Mouse (Mus musculus) lung, adult 18-20 months (tissue): ENCODE results near the gene Rhov.

Experiments used
- DNase-seq, 2 experiments: peaks; one replicate each; pipeline ENCODE4 v3.0.0; 2022; ENCODE audit warnings: mixed read lengths in 2 of 2

Gene Rhov

DNA sequence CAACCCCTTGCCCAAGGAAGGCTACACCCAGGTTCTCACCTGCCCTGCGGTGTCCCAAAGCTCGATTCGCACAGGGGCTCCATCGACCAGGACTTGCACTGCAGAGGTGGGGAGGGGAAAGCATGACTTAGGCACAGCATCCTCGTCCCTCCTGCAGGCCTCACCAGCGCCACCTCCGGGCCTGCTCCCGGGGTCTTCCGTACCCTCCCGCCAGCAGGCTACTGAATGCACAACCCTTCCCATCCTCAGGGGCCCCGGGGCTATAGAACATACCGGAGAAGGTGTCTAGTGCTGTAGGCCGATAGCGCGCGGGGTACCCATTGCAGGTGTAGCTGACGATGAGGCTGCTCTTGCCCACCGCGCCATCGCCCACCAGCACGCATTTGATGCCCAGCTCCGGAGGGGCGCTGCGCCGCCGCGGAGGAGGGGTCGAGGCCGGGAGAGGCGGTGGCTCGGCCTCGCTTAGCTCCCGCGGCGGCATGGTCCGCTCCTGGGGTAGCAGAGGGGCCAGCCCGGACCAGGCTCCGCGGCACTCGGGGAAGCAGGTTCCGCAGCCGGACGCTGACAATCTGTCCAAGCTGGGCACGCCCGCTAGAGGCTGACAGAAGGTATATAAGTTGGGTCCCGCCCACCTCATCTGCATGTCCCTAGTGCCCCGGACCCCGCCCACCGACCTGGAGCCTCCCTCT is at the start of gene Rhov:
TSS of gene Rhov (minus strand) at position 630 of the 689 bp plus-strand sequence.
- peak; percentile 78 to 85 for DNase-seq

DNA sequence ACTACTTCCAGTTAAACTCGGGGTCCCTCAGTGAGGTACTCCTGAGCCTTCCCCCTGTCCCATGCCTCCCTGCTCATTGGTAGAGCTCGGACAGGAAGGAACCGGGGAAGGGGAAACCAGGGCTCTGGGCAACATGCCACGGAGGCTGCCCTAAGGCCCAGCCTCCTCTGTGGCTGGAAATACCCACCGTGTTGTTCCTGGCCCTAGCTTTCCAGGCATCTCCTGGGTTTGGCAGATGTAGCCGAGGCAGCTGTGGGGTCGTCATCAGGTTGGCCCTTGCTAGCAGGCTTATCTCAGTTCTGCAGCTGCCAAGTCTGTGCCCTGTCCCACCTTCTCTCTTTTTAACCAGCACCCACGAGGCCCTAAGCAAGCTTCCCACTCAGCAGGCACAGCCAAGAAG is 49.5 kb upstream of the Rhov start:
- peak in 1 of 2 experiments; percentile 11 for DNase-seq

DNA sequence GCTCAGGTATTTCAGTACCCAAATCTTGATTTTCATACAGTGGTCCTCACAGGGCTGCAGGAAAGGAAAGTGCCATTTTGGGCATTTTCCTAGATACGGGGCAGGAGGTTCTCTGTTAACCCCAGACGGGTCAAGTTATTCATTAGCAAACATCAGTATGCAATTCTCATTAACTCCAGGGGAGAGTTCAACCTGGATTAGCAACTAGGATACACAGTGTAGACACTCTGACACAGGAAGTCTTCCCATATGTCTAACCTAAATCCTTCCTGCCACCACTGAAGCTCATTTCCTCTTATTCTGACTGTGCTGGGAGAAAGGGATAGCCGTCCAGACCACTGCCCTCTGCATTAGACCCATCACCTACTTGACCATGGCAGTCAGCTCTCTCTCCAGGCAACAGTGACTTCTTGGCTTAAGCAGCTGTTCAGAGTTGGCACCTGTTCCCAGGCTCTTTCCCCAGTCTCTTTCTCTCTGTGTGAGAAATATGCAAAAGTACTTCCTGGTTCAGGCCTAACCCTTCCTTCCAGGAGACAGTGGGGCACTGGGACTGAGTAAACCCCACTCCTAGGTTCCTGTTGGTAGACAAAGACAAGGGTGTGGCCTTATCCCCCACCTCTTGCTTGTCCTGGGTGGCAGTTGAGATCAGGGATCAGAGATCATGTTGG is 47.1 kb upstream of the Rhov start:
- DNase-seq = peak; percentile 42 to 61

DNA sequence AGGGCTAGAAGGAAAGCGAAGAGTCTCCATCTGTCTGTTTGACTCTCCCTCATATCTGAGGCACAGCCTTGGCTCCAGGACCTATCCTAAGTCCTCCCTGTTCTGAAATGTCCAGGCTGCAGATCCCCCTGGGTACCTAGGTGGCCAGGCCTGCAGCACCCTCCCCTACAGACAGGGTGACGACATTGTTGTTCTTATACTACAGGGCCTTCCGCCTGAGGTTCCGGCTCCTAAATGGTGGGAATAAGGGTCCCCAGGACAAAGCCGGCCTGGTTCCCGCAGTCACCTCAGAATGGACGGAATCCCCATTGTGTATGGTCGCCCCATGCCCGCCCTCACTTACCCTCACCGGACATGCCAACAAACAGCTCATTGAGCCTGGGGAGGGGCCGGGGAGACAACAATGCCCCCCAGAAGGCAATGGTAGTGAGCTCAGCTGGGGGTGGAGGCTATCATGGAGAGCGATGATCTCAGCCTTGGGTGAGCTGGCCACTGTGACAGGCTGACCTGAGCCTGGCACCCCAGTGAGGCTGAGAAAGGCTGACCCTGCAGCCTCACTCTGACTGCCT is 43.8 kb upstream of the Rhov start:
- peak in 1 of 2 experiments; percentile 60 for DNase-seq

DNA sequence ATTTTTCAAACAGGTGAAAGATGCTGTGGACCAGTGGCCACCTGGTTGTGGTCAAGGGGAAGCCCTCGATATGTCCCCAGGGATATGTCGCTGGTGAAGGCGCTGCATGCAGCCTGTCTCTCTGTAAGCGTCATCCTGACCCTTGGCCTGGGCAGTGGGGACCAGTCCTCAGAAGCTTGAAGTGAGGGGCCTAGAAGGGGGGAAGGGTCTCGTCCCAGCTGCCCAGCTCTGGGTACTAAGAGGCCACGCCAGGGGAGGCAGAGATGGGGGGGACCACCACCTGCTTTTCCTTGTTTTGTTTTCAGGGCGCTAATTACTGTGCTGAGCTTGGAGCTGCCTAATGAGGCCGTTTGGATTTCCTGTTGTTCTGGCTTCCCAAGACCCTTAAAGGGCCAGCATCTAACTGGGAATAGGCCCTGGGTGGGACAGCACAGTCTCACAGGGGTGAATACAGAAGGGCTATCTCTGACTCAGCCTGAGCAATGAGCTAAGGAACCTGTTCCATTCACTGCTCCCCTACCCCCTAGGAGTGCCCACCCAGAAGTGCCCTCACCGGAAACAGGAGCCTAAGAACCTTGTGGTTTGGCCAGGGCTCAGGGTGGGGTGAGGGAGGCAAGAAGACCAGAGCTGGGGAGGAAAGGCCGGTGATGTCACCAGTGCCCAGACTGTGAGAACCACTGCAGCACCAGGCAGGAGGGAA is 42.9 kb upstream of the Rhov start:
- peak; percentile 43 to 69 for DNase-seq

DNA sequence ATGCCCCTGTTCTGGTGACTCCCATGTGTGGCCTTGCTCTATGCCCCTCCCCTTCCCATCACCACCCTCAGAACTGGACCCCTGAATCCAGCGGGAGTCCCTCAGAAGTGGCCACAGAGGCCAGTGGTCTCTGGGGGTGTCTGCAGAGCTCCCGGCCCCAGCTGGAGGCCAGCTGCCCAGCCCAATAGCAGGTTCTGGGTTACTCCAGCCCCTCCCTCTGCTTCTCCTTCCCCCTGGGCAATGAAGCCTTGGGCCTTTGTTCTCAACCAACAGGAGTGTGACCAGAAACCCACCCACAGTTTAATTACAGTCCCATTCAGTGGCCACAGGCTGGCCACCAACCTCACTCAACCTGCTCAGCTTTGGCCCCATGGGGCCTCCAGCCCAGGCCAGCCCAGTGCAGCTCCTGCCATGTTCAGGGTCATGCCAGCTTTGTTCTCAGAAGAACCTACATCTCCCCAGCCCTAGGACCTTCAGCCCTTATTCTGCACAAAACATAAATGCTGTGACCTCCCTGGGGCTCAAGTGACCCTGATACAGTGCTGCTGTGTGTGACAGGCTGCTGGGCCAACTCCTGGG is 41.4 kb upstream of the Rhov start:
- DNase-seq = no peak

DNA sequence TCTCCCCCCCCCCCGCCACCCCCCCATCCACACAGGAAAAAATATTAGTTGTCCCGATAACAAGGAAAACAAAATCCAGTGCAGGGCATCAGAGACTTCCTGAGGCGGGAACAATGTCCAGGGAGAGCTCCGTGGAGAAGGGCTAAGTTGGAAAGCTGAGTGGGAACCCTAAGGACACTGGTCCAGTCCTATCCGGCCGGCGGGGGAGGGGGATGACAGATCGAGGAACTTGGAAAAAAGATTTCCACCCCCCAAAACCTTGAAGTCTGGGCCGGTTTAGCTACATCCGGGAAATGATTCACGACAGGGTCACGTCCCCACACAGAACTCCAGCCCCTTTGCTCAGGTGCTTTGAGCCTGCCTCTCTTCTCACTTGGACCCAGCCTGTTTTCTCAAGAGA is 40.5 kb upstream of the Rhov start:
- no peak for DNase-seq

DNA sequence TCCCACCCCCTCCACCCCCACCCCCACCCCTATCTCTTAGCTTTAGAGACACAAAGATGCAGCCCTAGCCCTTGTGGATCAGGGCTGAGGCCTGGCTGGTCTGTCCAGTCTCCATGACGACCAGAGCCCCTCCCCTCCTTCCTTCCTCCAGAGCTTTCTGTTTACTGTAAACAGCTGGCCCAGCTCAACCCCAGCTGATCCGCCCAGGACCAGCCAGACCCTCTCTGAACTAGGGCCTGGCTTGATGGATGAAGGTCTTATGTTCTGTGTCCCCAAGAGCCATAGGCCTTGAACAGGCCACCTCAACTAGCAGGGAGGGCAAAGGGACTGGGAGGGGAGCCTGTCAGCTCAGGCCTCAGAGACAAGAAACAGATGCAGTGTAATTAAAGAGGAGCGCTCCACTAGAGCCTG is 33.7 kb upstream of the Rhov start:
- peak; percentile 66 to 83 for DNase-seq

DNA sequence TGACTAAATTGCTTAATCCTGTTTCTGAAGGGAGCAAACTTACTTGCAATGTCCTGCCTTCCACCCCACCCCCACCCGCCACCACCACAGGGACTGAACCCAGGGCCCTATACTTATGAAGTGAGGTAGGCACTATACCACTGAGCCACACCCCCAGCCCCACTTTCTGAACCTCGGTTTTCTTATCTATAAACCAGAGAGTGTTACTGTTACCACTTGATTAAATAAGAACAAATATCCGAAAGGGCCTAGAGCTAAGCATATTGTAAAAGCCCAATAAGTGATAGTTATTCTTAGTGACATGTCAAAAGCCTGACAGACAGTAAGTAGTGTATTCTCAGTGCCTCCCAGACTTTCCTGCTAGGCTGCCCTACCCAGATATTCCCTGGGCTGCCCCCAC is 33.3 kb upstream of the Rhov start:
- DNase-seq = no peak

DNA sequence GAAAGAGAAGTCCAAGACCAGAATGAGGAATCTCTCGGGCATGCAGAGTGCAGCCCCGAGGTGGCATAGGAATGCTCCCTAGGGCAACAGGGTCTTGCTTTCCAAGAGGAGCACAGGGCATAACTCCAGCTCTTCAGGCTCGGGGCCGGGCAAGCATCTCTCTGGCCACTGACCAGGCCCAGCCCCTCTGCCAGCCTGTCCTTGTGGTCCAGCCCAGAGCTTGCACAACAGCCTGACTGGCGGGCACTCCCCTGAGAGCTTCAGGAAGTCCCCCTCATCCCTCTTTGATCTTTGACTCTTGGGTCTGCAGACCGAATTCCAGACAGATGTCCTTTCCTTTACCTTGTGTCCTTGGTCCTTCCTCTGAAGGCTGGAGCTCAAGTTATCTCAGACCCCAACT is 31.8 kb upstream of the Rhov start:
- no peak for DNase-seq

DNA sequence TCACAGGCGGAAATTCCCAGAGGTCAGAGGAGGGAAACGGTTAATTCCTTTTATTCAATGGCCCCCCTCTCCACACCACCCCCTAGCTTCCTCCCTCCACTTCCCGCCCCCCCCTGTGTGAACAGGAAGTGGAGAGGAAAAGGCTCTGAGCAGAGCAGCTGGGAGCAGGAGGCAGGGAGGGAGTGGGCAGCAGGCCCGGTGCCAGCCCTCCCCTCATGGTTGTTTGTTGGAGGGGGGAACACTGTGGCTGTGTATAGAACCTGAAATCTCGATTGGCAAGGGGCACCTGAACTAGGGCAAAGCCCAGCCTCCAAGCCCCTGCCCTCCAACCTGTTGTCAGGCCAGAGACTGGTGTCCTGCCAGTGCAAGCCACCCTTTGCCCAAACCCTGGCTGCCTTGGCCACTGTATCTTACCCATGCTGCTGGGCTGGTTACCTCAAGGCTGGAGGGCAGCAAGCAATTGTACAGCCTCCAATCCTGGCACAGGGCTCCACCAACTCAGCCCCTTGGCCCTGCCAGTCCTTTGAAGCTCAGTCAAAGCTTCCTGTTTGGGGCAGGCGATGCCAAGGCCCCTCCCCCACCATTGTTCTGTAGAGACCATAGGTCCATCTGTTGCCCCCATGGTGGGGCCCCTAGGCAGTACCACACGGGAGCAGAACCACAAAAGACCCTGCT is 29.9 kb upstream of the Rhov start:
- peak; percentile 69 to 77 for DNase-seq

DNA sequence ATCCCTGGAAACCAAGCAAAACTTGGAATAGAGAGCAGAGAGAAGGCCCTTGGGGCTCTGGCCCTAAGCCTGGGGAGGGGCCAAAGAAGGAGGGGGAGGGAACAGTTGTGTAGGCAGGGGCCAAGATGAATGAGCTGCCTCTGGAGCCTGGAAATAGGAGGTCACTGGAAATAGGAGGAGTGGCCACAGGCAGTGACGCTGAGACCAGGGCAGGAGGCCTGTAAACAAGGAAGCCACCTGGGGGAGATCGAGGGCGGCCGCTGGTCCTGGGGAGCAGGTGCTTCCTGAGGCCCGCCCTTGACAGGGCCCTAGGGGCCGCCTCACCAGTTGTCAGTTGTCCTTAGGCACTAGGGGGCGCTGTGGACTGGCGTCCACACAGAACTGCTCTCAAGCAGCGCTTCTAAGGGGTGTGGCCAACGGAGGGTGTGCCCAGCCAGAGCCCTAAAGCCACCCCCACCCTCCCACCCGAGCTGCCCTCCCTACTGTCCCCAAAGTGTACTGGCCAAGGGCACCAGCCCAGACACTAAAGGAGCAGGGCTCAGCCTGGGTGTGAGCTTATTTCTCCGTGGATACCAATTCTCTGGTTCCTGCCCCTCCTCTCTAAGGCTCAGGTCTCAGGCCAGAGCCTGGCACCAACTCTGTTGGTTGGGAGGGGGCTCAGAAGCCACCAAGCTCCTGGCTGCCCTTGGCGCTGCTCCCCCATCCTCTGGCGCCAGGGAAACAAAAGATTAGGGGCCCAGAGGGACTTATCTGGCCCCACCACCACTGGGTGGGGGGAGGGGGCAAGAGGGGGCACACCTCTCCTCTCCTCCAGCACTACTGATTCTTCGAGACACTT is 29.1 kb upstream of the Rhov start:
- DNase-seq = peak; percentile 88 to 93

DNA sequence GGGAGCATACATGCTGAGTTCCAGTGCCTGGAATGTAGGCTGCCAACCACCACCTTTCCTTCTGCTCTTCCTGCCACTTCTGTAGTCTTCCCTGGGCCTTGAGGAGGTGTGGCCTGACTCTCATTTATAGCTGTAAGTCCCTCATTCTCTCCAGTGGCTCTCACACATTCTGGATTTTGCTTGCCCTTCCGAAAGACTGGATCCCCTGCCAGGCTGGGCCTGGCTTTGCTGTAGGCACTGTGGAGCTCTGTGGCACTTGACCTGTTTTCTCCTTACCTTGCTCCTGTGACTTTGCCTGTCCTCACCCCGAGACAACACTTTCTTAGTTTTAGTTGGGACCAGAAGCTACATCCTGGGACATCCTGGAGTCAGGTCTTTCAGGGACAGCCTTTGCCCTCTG is 27.8 kb upstream of the Rhov start:
- no peak for DNase-seq

DNA sequence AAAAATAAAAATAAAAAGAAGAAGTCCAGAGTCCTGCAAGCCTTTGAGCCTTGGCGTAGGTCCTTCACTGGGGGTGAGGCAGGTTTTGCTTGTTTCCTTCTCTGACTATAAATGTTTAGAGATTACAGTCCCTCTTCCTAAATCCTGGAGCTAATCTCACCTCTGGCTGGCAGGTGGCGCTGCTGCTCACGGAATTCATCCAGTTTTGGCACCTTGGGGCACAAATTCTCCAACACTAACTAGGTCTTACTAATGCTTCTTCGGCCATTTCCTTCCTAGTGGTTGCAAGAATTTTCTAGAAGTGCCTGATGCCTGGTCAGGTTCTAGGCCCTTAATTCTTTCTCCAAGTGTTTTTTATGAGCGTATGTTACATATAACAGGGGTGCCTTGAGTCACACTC is 27.3 kb upstream of the Rhov start:
- peak; percentile 68 to 74 for DNase-seq

DNA sequence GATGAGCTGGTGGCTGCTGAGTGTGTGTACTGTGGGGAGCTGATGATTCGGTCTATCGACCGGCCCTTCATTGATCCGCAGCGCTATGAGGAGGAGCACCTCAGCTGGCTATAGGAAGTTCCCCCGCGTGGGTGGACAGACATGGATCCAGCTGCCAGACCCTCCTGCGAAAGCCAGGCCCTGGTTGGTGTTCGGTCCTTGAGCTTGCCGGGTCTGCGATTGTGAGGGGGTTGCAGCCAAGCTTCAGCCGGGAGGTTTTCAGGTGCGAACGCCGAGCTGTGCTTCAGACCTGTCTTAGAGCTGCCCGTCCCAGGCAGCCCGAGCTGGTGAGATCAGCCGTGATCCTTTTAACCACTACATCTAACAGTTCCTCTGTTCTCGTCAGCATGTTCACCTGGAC is 26.4 kb upstream of the Rhov start:
- no peak for DNase-seq

DNA sequence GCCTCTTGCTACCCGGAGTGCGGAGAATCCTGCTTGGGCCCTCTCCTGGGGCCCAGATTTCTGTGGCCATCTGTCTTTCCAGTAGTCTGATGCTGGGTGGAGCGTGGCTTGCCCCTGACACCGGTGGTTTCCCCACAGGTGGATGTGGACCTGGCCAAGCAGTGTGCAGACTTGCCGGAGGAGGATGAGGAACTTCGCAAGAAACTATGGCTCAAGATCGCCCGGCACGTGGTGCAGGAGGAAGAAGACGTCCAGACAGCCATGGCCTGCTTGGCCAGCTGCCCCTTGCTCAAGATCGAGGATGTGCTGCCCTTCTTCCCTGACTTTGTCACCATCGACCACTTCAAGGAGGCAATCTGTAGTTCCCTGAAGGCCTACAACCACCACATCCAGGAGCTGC is 25.7 kb upstream of the Rhov start:
- no peak for DNase-seq

DNA sequence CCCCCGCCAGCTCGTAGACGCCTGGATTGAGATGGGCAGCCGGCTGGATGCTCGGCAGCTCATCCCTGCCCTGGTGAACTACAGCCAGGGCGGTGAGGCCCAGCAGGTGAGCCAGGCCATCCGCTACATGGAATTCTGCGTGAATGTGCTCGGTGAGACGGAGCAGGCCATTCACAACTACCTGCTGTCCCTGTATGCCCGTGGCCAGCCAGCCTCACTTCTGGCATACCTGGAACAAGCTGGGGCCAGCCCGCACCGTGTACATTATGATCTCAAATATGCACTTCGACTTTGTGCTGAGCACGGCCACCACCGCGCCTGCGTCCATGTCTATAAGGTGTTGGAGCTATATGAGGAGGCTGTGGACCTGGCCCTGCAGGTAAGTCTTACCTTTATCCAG is 23.3 kb upstream of the Rhov start:
- no peak for DNase-seq

DNA sequence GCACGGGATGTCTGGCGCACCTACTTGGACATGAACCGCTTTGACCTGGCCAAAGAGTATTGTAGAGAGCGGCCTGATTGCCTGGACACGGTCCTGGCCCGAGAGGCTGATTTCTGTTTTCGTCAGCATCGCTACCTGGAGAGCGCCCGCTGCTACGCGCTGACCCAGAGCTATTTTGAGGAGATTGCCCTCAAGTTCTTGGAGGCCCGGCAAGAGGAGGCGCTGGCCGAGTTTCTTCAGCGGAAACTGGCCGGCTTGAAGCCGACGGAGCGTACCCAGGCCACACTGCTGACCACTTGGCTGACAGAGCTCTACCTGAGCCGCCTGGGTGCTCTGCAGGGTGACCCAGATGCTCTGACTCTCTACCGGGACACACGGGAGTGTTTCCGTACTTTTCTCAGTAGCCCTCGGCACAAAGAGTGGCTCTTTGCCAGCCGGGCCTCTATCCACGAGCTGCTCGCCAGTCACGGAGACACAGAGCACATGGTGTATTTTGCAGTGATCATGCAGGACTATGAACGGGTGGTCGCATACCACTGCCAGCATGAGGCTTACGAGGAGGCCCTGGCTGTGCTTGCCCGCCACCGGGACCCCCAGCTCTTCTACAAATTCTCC is 22.8 kb upstream of the Rhov start:
- DNase-seq = no peak

DNA sequence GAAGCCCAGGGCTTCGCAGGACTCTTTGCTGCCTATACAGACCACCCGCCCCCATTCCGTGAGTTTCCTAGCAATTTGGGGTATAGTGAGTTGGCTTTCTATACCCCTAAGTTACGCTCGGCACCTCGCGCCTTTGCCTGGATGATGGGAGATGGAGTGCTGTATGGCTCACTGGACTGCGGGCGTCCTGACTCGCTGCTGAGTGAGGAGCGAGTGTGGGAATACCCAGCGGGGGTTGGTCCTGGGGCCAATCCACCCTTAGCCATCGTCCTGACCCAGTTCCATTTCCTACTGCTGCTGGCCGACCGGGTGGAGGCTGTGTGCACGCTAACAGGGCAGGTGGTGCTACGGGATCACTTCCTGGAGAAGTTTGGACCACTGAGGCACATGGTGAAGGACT is 22.2 kb upstream of the Rhov start:
- DNase-seq = no peak

DNA sequence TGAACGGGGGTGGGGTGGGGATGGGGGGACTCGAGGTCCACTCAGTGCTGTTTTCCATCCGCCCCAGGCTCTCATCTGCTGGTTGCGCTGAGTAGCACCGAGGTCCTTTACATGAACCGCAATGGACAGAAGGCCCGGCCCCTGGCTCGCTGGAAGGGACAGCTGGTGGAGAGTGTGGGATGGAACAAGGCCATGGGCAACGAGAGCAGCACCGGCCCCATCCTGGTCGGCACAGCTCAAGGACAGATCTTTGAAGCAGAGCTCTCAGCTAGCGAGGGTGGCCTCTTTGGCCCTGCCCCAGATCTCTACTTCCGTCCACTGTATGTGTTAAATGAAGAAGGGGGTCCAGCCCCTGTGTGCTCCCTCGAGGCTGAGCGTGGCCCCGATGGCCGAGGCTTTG is 21.8 kb upstream of the Rhov start:
- no peak for DNase-seq

DNA sequence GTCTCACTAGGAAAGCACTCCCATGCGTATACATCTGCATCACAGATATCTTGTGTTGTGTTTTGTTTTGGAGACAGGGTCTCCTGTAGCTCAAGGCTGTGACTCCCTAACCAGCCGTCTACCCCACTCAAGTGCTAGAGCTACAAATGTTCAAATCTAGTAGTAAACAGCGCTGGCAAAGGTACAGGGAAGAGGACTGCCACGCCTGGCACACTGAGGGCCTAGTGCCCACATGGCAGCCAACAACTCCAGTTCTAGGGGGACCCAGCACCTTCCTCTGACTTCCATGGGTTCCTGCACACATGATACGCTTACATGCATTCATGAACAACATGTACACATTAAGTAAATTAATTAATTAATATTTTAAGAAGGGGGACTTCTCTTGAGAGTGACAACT is 21.2 kb upstream of the Rhov start:
- DNase-seq = no peak
